Mouse (Mus musculus) heart, adult 2 months (tissue): ENCODE data around the gene Zup1. TPM values are rescaled to one million over a fixed set of nuclear protein-coding genes. Genes with fewer than 3 reads are reported as not detected.
"Not testable (repeated sequence)": the region's sequence is repeated elsewhere in the genome, so short reads cannot be mapped to it uniquely, and the experiment has no call there.

Experiments used
- DNase-seq, 2 experiments: peaks; one replicate each; pipeline ENCODE4 v3.0.0; 2021
- H3K27ac ChIP-seq: fragments of 200-600 bp; 2 replicates; pipeline ENCODE4 v1.8.1; 2022
- H3K27me3 ChIP-seq: fragments of 200-500 bp; 2 replicates; pipeline ENCODE4 v1.6.1; 2012; ENCODE audit warnings: mild to moderate bottlenecking, low read length, inconsistent platforms, mixed read lengths; ENCODE audit not compliant: control insufficient read depth, insufficient read depth
- H3K36me3 ChIP-seq: fragments of 200-500 bp; 2 replicates; pipeline ENCODE4 v1.6.1; 2012; ENCODE audit warnings: low read length, inconsistent platforms; ENCODE audit not compliant: control insufficient read depth, insufficient read depth
- H3K4me1 ChIP-seq: fragments of 200-500 bp; 2 replicates; pipeline ENCODE4 v1.6.1; 2011; ENCODE audit warnings: low read length; ENCODE audit not compliant: control insufficient read depth, insufficient read depth
- H3K4me3 ChIP-seq: fragments of 200-600 bp; 2 replicates; pipeline ENCODE4 v1.8.1; 2022
- H3K79me2 ChIP-seq: fragments of 200-500 bp; replicated peaks from 2 replicates; pipeline ENCODE4 v1.6.1; 2012; ENCODE audit warnings: mild to moderate bottlenecking, inconsistent platforms, low read length, moderate library complexity, mixed read lengths; ENCODE audit not compliant: control insufficient read depth, insufficient read depth
- H3K9ac ChIP-seq: fragments of 200-500 bp; 2 replicates; pipeline ENCODE4 v1.6.1; 2012; ENCODE audit warnings: low read depth, mild to moderate bottlenecking, control low read depth, inconsistent platforms, low read length, mixed read lengths
- CTCF ChIP-seq: fragments of 200-600 bp; IDR thresholded peaks from 2 replicates; pipeline ENCODE4 v1.8.1; 2022; ENCODE audit warnings: antibody characterized with exemption, mild to moderate bottlenecking, moderate library complexity
- EP300 ChIP-seq: fragments of 200-500 bp; IDR thresholded peaks from 2 replicates; pipeline ENCODE4 v1.6.1; 2011; ENCODE audit warnings: low read depth, low read length, control low read depth; ENCODE audit not compliant: insufficient read depth
- POLR2A ChIP-seq: fragments of 200-500 bp; IDR thresholded peaks from 2 replicates; pipeline ENCODE4 v1.6.1; 2011; ENCODE audit warnings: mild to moderate bottlenecking, low read depth, low read length, control low read depth; ENCODE audit not compliant: insufficient read depth
- WGBS: fragments of 180-500 bp; shearing (Covaris S2); methylation state at CpG from one replicate; pipeline ENCODE4 v1.1.7; 2018; 5-methylcytosine and 5-hydroxymethylcytosine counted together
- intact Hi-C: fragments of 180-260 bp; cut with DNase I; formaldehyde crosslinking; loops from one replicate; pipeline ENCODE4 v1.15.1; 2025
- long read RNA-seq: library from polyadenylated mRNA; stranded (forward); transcript quantifications from one replicate; pipeline ENCODE4 v2.0.0, GENCODE M21; 2021
- polyA plus RNA-seq: library from polyadenylated mRNA; depleted of rRNA; stranded (reverse); fragments of >200 nt; gene quantifications from 2 replicates; pipeline ENCODE4 v1.2.3, GENCODE M21; 2012; rRNA removed
- total RNA-seq, 2 experiments: library from RNA; stranded (reverse); gene quantifications; 2 replicates each; pipeline ENCODE4 v1.2.3; 2021

The Zup1 gene
- 1 to 10 TPM; 6.6 to 7.8 TPM for total RNA-seq
- 2.9 and 4.1 TPM in 2 replicates for polyA plus RNA-seq
- long read RNA-seq, partial matches to known transcripts: 0 of 4 reads
- long read RNA-seq, other reads (novel, unspliced or antisense): 0 of 4 reads

DNA sequence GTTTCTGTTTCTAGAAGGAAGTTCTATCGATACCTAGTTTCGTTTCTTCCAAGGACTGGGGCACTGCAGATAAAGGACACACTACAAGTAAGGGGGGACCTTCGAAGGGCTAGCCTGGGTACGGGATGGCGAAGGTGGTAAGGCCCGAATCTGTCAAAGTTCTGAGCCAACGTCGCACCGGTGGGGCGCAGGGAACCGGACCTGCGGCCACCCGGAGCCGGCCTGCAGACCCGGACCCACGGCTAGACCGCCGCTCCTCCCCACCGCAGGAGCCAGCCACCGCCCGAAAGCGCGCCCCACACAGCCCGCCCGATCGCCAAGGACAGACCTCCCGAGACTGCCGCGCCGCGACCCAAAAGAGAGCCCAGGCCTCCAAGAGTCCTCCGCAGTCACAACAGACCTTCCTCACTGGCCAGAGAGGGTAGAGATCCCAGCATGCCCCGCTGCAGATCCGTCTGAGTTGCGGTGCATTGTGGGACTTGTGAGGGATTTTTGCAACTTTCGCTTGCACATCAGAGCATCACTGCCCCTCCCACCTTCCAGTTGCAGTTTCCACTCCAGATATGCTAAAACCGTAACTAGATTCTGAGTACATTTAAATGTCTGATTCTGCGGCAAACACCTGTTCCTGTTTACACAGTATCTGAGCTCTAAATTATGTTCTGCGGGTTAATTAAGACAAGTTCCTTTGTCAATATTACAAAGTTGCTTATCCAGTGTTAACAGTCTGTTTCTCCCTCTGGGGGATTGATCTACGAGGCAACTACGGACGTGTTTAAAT lies at the start of gene Zup1:
Gene Zup1, minus strand, starts transcription at position 467 of the 781 bp plus-strand sequence.
- no peaks in the 10 kb centered on the region; the same call in none of the 2 replicates for H3K4me1 ChIP-seq
- H3K27me3 ChIP-seq: no peaks in the 10 kb centered on the region
- peak within 1 kb of the TSS; percentile 91 for H3K27ac ChIP-seq
- DNase-seq: peak; percentile 86 to 90
- WGBS: 1% methylated on average over 42 of the region's 42 CpGs
- TF ChIP-seq POLR2A (peak; percentile 89), EP300 (0 out of 2 replicates have a peak, but pooled peaks have one; percentile 61), CTCF (no peak)
- no peaks in the 10 kb centered on the region; the same call in 1 of the 2 replicates for H3K79me2 ChIP-seq
- H3K4me3 ChIP-seq: peak within 1 kb of the TSS; percentile 76
- H3K9ac ChIP-seq: peak within 1 kb of the TSS; percentile 97
- H3K36me3 ChIP-seq: peaks cover 18% of the 10 kb centered on the region
- intact Hi-C loops: loop anchor here (2.0 kb wide), 1 partner anchor 68 kb away; the partner anchor contains the start of gene Rwdd1

DNA sequence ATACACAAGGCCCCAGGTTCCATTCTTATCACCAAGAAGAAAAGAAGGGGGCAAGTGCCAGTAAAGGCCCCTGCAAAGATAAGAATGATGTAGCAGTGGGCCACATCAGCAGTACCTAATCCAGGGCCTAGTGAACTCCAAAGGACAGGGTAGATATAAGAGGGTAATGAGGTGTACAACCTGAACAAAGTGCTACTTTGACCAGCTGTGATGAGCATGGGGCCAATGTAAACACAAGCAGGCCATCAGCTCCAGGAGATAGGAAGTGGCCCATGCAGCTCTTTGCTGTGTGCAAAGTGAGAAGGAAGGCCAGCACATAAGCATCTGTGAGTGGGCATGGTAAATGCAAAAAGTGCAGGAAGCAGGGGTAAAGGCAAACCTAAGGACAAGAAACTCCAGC lies 47.3 kb upstream of the Zup1 start:
- Histone ChIP-seq H3K4me1 (no peaks in the 10 kb centered on the region), H3K9ac (no peak overlapping the region), H3K27me3 (no peaks in the 10 kb centered on the region)

DNA sequence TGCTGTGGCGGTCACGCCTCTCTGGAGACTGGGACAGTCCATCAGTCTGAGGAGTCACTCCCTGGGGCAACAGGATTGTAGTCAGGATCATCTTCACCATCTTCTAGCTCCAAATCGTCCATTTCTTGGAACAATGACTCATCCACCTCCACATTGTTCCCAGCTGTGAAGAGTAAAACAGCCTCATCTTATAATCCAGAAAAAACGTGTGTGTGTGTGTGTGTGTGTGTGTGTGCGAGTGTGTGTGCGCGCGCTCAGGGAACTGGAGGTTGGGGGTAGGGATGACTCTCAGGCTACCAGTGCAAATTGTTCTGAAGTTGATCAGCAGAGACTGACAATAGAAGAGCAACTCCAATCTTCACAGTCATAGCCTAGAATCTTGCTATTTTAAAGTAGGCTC lies 45.6 kb upstream of the Zup1 start:
- DNase-seq, H3K36me3 ChIP-seq, H3K4me3 ChIP-seq, H3K9ac ChIP-seq, H3K27ac ChIP-seq, H3K27me3 ChIP-seq, H3K4me1 ChIP-seq, intact Hi-C loops, H3K79me2 ChIP-seq: not testable (repeated sequence)
- WGBS: 84% methylated on average over 6 of the region's 8 CpGs

More for the DNA sequence above, 47.3 kb upstream of the Zup1 start:
- H3K4me3 ChIP-seq: no peak overlapping the region
- DNase-seq: no peak
- H3K36me3 ChIP-seq: peaks cover 4% of the 10 kb centered on the region; the same call in 1 of the 2 replicates
- H3K79me2 ChIP-seq: no peaks in the 10 kb centered on the region
- intact Hi-C loops: no loop called here
- H3K27ac ChIP-seq: no peak overlapping the region
- TF ChIP-seq POLR2A: no peak
- TF ChIP-seq EP300: no peak
- no peak for TF ChIP-seq CTCF

DNA sequence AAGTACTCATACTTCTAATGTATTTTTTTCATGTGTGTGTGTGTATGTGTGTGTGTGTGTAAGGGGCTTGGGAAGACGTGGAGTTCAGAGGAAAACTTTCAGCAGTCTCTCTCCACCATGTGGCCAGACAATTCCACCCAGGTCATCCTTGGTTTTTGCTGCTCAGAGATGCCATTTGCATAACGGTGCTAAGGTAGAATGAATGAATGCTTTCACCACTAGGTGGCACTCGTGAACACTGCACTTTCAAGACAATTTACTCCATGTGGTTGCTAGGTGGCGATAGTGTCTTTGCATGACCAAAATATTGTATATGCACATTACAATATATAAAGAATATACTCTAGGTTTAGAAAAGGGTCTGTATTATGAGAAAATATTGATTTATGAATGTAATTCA lies 35.7 kb upstream of the Zup1 start:
- no peaks in the 10 kb centered on the region for H3K79me2 ChIP-seq
- peak; percentile 23 to 38 for DNase-seq
- no peaks in the 10 kb centered on the region for H3K27me3 ChIP-seq
- H3K9ac ChIP-seq: no peak overlapping the region
- no peaks in the 10 kb centered on the region for H3K36me3 ChIP-seq
- WGBS: 13% methylated on average over 4 of the region's 4 CpGs
- H3K4me3 ChIP-seq: no peak overlapping the region
- H3K27ac ChIP-seq: no peak overlapping the region
- H3K4me1 ChIP-seq: no peaks in the 10 kb centered on the region
- intact Hi-C loops: loop anchor here (1.0 to 5.0 kb wide), 2 partner anchors 111 to 340 kb away; partner anchors contain the start of gene Calhm5
- TF ChIP-seq EP300: no peak
- TF ChIP-seq POLR2A: no peak
- peak; percentile 97 for TF ChIP-seq CTCF

DNA sequence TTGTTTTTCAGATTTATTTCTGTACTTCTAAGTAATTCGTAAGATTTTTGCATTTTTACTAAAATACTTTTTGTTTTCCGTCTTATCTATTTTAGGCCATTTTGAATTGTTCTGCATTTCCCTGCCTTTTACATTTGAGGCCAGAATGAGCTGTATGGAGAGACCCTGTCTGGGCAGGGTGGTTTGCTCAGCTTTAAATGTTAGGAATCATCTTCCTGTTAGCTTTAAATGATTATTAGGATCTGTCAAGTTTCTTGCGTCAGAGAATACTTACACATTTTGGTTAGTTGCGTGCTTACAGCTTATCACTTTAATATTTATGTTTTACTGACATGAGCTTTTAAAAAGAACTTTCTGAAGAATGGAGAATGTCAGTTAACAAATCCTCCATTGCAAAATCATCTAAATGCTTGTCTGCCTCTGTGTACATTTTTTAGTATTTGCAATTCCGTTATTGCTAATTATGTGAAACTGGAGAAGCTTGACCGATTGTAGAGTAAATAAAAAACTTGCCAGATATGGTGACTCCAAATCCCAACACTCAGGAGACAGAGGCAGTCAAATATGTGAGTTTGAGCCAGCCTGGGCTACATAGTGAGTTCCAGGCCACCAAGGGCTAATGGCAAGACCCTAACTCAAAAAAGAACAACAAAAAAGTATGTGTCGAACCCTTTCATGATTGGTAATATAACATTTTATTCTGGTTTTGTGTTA lies 23.9 kb upstream of the Zup1 start:
- TF ChIP-seq EP300: no peak
- no peak for TF ChIP-seq POLR2A
- no peak for TF ChIP-seq CTCF
- no peaks in the 10 kb centered on the region for H3K4me1 ChIP-seq
- H3K79me2 ChIP-seq: no peaks in the 10 kb centered on the region
- 88% methylated on average over 7 of the region's 7 CpGs for WGBS
- H3K27ac ChIP-seq: no peak overlapping the region
- intact Hi-C loops: no loop called here
- no peaks in the 10 kb centered on the region for H3K27me3 ChIP-seq
- no peak overlapping the region for H3K9ac ChIP-seq
- no peaks in the 10 kb centered on the region for H3K36me3 ChIP-seq
- no peak overlapping the region for H3K4me3 ChIP-seq
- no peak for DNase-seq
